Mouse (Mus musculus) megakaryocyte, embryonic 14.5 days (primary cell): ENCODE data around the gene Mafg. TPM values are rescaled to one million over a fixed set of nuclear protein-coding genes. Genes with fewer than 3 reads are reported as not detected.
A peak's percentile ranks its signal among the peaks of the same experiment; 100 is the strongest.

ENCODE experiments used
- H3K27me3 ChIP-seq: replicated peaks from 2 replicates; pipeline ENCODE3; 2012; ENCODE audit warnings: inconsistent platforms
- H3K36me3 ChIP-seq: replicated peaks from 2 replicates; pipeline ENCODE3; 2012; ENCODE audit warnings: low read length, inconsistent platforms, mixed read lengths
- H3K4me1 ChIP-seq: 2 replicates; pipeline ENCODE4 v1.6.1; 2012; ENCODE audit warnings: inconsistent platforms
- H3K4me3 ChIP-seq: replicated peaks from 2 replicates; pipeline ENCODE3; 2012; ENCODE audit warnings: moderate library complexity, mild to moderate bottlenecking, inconsistent platforms
- H3K9me3 ChIP-seq: 2 replicates; pipeline ENCODE4 v1.6.1; 2012; ENCODE audit warnings: inconsistent platforms
- FLI1 ChIP-seq: IDR thresholded peaks from 2 replicates; pipeline ENCODE4 v1.6.1; 2012; ENCODE audit warnings: low read length, inconsistent platforms, mixed read lengths
- GATA1 ChIP-seq: IDR thresholded peaks from 3 replicates; pipeline ENCODE4 v1.6.1; 2012; ENCODE audit warnings: mixed read lengths, low read length, inconsistent platforms, borderline replicate concordance
- polyA plus RNA-seq: library from polyadenylated mRNA; stranded (reverse); fragments of >175 nt; gene quantifications from 2 replicates; pipeline ENCODE4 v1.2.3, GENCODE M21; 2012; ENCODE audit warnings: low replicate concordance; ENCODE audit not compliant: insufficient read depth

Gene Mafg
- polyA plus RNA-seq, 1 experiment = 102 TPM

- Histone ChIP-seq H3K4me3 (peak overlapping the region; percentile 93), H3K4me1 (peaks cover 78% of the 10 kb centered on the region), H3K36me3 (peaks cover 28% of the 10 kb centered on the region), H3K9me3 (no peaks in the 10 kb centered on the region), H3K27me3 (no peaks in the 10 kb centered on the region)
- TF ChIP-seq FLI1 = no peak
- TF ChIP-seq GATA1 = no peak
These were observed 1.5 kb downstream of the Mafg start for GRCm38 (mm10) chr11:120631726-120632448.

- Histone ChIP-seq H3K27me3 (no peaks in the 10 kb centered on the region), H3K4me1 (peaks cover 78% of the 10 kb centered on the region), H3K4me3 (peak overlapping the region; percentile 93), H3K36me3 (peaks cover 33% of the 10 kb centered on the region), H3K9me3 (no peaks in the 10 kb centered on the region)
- TF ChIP-seq FLI1 = no peak
These were observed 2.3 kb downstream of the Mafg start for GRCm38 (mm10) chr11:120630881-120631725.

- no peaks in the 10 kb centered on the region for H3K27me3 ChIP-seq
- no peaks in the 10 kb centered on the region for H3K9me3 ChIP-seq
- H3K4me3 ChIP-seq = peak overlapping the region; percentile 93
- H3K4me1 ChIP-seq = peaks cover 80% of the 10 kb centered on the region
- TF ChIP-seq GATA1 = no peak
- no peak for TF ChIP-seq FLI1
- peaks cover 34% of the 10 kb centered on the region for H3K36me3 ChIP-seq
These were observed 3.0 kb downstream of the Mafg start for GRCm38 (mm10) chr11:120630401-120630871.

- Histone ChIP-seq H3K9me3 (no peaks in the 10 kb centered on the region), H3K4me3 (peak overlapping the region; percentile 93), H3K36me3 (peaks cover 38% of the 10 kb centered on the region), H3K27me3 (no peaks in the 10 kb centered on the region), H3K4me1 (peaks cover 81% of the 10 kb centered on the region)
- TF ChIP-seq FLI1 (no peak), GATA1 (no peak)
These were observed 3.5 kb downstream of the Mafg start for GRCm38 (mm10) chr11:120629911-120630310.

GRCm38 (mm10) chr11:120629341-120629730 lies 4.1 kb downstream of the Mafg start:
- Histone ChIP-seq H3K9me3 (no peaks in the 10 kb centered on the region), H3K4me1 (peaks cover 76% of the 10 kb centered on the region), H3K36me3 (peaks cover 38% of the 10 kb centered on the region), H3K4me3 (peak overlapping the region; percentile 93), H3K27me3 (no peaks in the 10 kb centered on the region)
- TF ChIP-seq FLI1 (no peak), GATA1 (no peak)

GRCm38 (mm10) chr11:120628601-120629340 lies 4.6 kb downstream of the Mafg start:
- Histone ChIP-seq H3K27me3 (no peaks in the 10 kb centered on the region), H3K4me3 (peak overlapping the region; percentile 93), H3K4me1 (peaks cover 76% of the 10 kb centered on the region), H3K36me3 (peaks cover 41% of the 10 kb centered on the region), H3K9me3 (no peaks in the 10 kb centered on the region)
- TF ChIP-seq GATA1 (no peak), FLI1 (no peak)

GRCm38 (mm10) chr11:120627468-120628300 lies 5.7 kb downstream of the Mafg start:
- H3K27me3 ChIP-seq = no peaks in the 10 kb centered on the region
- no peaks in the 10 kb centered on the region for H3K9me3 ChIP-seq
- peaks cover 85% of the 10 kb centered on the region for H3K4me1 ChIP-seq
- H3K36me3 ChIP-seq = peaks cover 52% of the 10 kb centered on the region
- H3K4me3 ChIP-seq = peak overlapping the region; percentile 93
- TF ChIP-seq GATA1 = no peak
- no peak for TF ChIP-seq FLI1

GRCm38 (mm10) chr11:120626785-120627467 lies 6.5 kb downstream of the Mafg start:
- Histone ChIP-seq H3K4me1 (peaks cover 92% of the 10 kb centered on the region), H3K36me3 (peaks cover 60% of the 10 kb centered on the region)

GRCm38 (mm10) chr11:120625152-120625775 lies 8.1 kb downstream of the Mafg start, which contains the start of gene Sirt7:
TSS of gene Sirt7 (minus strand) at chr11:120625240.
- TF ChIP-seq GATA1 (no peak), FLI1 (no peak)
- Histone ChIP-seq H3K4me3 (peak within 1 kb of the TSS; percentile 93), H3K9me3 (no peaks in the 10 kb centered on the region), H3K27me3 (no peaks in the 10 kb centered on the region), H3K36me3 (peaks cover 76% of the 10 kb centered on the region), H3K4me1 (peaks cover 89% of the 10 kb centered on the region)

More at GRCm38 (mm10) chr11:120626785-120627467, 6.5 kb downstream of the Mafg start:
- Histone ChIP-seq H3K9me3 (no peaks in the 10 kb centered on the region), H3K4me3 (peak overlapping the region; percentile 93), H3K27me3 (no peaks in the 10 kb centered on the region)
- TF ChIP-seq FLI1 (no peak), GATA1 (no peak)
